Mouse (Mus musculus): Measurements from ENCODE around the gene Lrch4. TPM values are rescaled to one million over a fixed set of nuclear protein-coding genes. Genes with fewer than 3 reads are reported as not detected.

Lrch4 gene
- polyA plus RNA-seq, 2 experiments, result 13.9 to 21.7 TPM

DNA sequence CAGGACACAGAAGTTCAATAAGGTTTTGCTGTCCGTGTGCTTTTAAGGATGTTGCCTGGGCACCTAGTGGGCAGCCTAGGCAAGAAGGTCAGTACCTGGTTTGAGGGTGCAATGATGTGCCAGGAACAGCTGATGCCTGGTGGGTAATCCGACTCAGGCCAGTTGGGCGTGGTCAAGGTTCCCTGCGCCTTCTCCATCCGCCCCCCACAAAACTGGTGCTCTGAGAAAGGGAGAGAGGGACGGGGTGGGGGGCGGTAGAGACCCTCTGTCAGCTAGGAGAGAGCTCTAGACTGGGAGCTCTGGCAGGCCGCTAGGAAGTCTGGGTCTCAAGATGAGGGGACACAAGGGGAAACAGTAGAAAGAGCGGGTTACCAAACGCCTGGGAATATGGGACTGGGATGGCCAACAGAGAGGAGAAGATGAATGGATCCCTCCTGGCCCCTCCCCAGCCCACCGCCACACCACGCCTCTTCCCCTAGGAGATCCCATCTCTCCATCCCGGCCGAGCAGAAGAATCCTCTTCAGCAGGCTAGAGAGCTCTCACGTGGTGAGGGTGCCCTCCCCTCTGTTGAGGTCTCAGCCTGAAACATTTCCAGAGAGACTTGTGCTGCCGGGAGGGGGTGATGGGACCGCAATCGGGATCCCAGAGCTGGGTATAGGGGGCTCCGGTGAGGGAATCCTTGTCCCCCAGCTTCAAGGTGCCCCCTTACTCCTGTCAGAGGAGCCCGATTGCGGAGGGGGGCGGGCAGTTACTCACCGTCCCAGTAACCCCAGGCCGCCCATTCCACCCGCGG lies 20.9 kb upstream of the Lrch4 start:
- no peak overlapping the region for H3K4me2 ChIP-seq (ENCODE audit: low read depth)
- WGBS (ENCODE audit: insufficient replicate concordance), result 36% methylated on average over 26 of the region's 26 CpGs

GRCm38 (mm10) chr5:137608654-137609190 lies 20.2 kb upstream of the Lrch4 start:
- WGBS (ENCODE audit: insufficient replicate concordance), result 48% methylated on average over 23 of the region's 23 CpGs
- Histone ChIP-seq H3K4me1 (replicated peaks; ENCODE audit: control insufficient read depth in 2 of 2, insufficient read depth in 2 of 2, low read length in 1 of 2) (peaks cover 12 to 14% of the 10 kb centered on the region in 2 experiments), H3K9ac (replicated peaks) (no peak overlapping the region), H3K4me3 (ENCODE audit: insufficient read depth in 1 of 2, low read depth in 2 of 2, low read length in 2 of 2) (no peak overlapping the region), H3K36me3 (replicated peaks; ENCODE audit: control insufficient read depth, insufficient read depth, low read depth) (no peaks in the 10 kb centered on the region), H3K27me3 (ENCODE audit: control insufficient read depth, insufficient read depth, low read length) (no peaks in the 10 kb centered on the region), H3K27ac (no peak overlapping the region), H3K9me3 (ENCODE audit: control insufficient read depth, low read length) (no peaks in the 10 kb centered on the region), H3K4me2 (ENCODE audit: low read depth) (no peak overlapping the region)
- no peak for TF ChIP-seq EP300 (IDR thresholded peaks at IDR 0.05; ENCODE audit: low read depth)
- TF ChIP-seq CTCF (IDR thresholded peaks at IDR 0.05; ENCODE audit: low read depth), result no peak
- ATAC-seq (ENCODE audit: insufficient read depth) (no peak), DNase-seq (ENCODE audit: low read depth in 3 of 3, low spot score in 3 of 3) (no peak)

More for the DNA sequence above, 20.9 kb upstream of the Lrch4 start:
- Histone ChIP-seq H3K27me3 (ENCODE audit: control insufficient read depth, insufficient read depth, low read length) (no peaks in the 10 kb centered on the region), H3K4me3 (ENCODE audit: insufficient read depth in 1 of 2, low read depth in 2 of 2, low read length in 2 of 2) (no peak overlapping the region), H3K27ac (no peak overlapping the region), H3K9ac (replicated peaks) (no peak overlapping the region), H3K9me3 (ENCODE audit: control insufficient read depth, low read length) (no peaks in the 10 kb centered on the region), H3K4me1 (replicated peaks; ENCODE audit: control insufficient read depth in 2 of 2, insufficient read depth in 2 of 2, low read length in 1 of 2) (peaks cover 12 to 14% of the 10 kb centered on the region in 2 experiments), H3K36me3 (replicated peaks; ENCODE audit: control insufficient read depth, insufficient read depth, low read depth) (no peaks in the 10 kb centered on the region)
- TF ChIP-seq EP300 (IDR thresholded peaks at IDR 0.05; ENCODE audit: low read depth) (no peak), CTCF (IDR thresholded peaks at IDR 0.05; ENCODE audit: low read depth) (no peak)
- DNase-seq (ENCODE audit: low read depth in 3 of 3, low spot score in 3 of 3) (no peak), ATAC-seq (ENCODE audit: insufficient read depth) (no peak)

DNA sequence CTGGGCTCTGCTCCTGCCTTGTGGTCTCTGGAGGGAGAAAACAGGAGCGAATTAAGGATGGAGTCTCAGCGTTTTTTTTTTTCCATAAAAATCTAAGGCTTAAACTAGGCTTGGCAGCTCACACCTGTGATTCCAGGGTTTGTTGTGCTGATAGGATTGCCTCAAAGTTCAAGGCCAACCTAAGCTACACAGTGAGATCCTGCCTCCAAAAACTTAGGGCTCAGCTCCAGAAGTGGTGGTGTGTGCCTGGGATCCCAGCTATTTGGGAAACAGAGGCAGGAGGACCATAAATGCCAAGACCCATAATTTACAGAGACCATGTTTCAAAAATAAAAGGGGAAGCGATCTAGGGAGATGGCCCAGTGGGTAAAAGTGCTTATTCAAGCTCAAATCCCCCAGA lies 19.6 kb upstream of the Lrch4 start:
- no peaks in the 10 kb centered on the region for H3K27me3 ChIP-seq (ENCODE audit: control insufficient read depth, insufficient read depth, low read length)
- no peak overlapping the region for H3K4me3 ChIP-seq (ENCODE audit: insufficient read depth in 1 of 2, low read depth in 2 of 2, low read length in 2 of 2)
- H3K9ac ChIP-seq (replicated peaks), result no peak overlapping the region
- H3K27ac ChIP-seq, result no peak overlapping the region
- H3K4me2 ChIP-seq (ENCODE audit: low read depth), result no peak overlapping the region
- H3K4me1 ChIP-seq (replicated peaks; ENCODE audit: control insufficient read depth in 2 of 2, insufficient read depth in 2 of 2, low read length in 1 of 2), result peaks cover 12 to 14% of the 10 kb centered on the region in 2 experiments
- ATAC-seq (ENCODE audit: insufficient read depth), result no peak
- 70% methylated on average over 3 of the region's 3 CpGs for WGBS (ENCODE audit: insufficient replicate concordance)
- no peak for DNase-seq (ENCODE audit: low read depth in 3 of 3, low spot score in 3 of 3)
- H3K9me3 ChIP-seq (ENCODE audit: control insufficient read depth, low read length), result no peaks in the 10 kb centered on the region
- H3K36me3 ChIP-seq (replicated peaks; ENCODE audit: control insufficient read depth, insufficient read depth, low read depth), result no peaks in the 10 kb centered on the region
- TF ChIP-seq CTCF (IDR thresholded peaks at IDR 0.05; ENCODE audit: low read depth) (no peak), EP300 (IDR thresholded peaks at IDR 0.05; ENCODE audit: low read depth) (no peak)

DNA sequence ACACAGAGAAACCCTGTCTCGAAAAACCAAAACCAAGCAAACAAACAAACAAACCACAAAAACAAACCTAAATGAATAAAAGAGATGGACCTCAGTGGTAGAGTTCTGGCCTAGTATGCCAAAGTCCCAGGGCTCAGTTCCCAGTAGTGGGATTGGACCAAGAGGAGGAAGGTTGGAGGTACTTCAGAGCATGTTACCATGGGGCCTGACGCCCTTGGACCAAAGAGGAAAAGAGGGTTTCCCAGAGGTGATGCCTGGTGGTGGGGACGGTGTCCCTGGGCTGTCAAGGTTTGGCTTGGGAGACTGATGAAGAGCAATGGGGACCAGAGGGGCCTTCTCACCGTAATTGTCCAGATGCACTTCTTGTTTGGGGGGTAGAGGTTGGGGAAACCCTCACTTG lies 18.9 kb upstream of the Lrch4 start:
- no peak overlapping the region for H3K27ac ChIP-seq
- ATAC-seq (ENCODE audit: insufficient read depth) (no peak), DNase-seq (ENCODE audit: low read depth in 3 of 3, low spot score in 3 of 3) (no peak)
- H3K9me3 ChIP-seq (ENCODE audit: control insufficient read depth, low read length), result no peaks in the 10 kb centered on the region
- no peak overlapping the region; the same call in 1 of the 2 replicates for H3K4me2 ChIP-seq (ENCODE audit: low read depth)
- TF ChIP-seq EP300 (IDR thresholded peaks at IDR 0.05; ENCODE audit: low read depth), result no peak
- no peak for TF ChIP-seq CTCF (IDR thresholded peaks at IDR 0.05; ENCODE audit: low read depth)
- WGBS (ENCODE audit: insufficient replicate concordance), result 71% methylated on average over 4 of the region's 4 CpGs
- no peak overlapping the region for H3K9ac ChIP-seq (replicated peaks)
- peaks cover 10 to 11% of the 10 kb centered on the region in 2 experiments for H3K4me1 ChIP-seq (replicated peaks; ENCODE audit: control insufficient read depth in 2 of 2, insufficient read depth in 2 of 2, low read length in 1 of 2)
- H3K36me3 ChIP-seq (replicated peaks; ENCODE audit: control insufficient read depth, insufficient read depth, low read depth), result no peaks in the 10 kb centered on the region
- peak overlapping the region in 1 of 2 experiments; percentile 29; a peak in 2 of 4 replicates for H3K4me3 ChIP-seq (ENCODE audit: insufficient read depth in 1 of 2, low read depth in 2 of 2, low read length in 2 of 2)
- H3K27me3 ChIP-seq (ENCODE audit: control insufficient read depth, insufficient read depth, low read length), result no peaks in the 10 kb centered on the region

DNA sequence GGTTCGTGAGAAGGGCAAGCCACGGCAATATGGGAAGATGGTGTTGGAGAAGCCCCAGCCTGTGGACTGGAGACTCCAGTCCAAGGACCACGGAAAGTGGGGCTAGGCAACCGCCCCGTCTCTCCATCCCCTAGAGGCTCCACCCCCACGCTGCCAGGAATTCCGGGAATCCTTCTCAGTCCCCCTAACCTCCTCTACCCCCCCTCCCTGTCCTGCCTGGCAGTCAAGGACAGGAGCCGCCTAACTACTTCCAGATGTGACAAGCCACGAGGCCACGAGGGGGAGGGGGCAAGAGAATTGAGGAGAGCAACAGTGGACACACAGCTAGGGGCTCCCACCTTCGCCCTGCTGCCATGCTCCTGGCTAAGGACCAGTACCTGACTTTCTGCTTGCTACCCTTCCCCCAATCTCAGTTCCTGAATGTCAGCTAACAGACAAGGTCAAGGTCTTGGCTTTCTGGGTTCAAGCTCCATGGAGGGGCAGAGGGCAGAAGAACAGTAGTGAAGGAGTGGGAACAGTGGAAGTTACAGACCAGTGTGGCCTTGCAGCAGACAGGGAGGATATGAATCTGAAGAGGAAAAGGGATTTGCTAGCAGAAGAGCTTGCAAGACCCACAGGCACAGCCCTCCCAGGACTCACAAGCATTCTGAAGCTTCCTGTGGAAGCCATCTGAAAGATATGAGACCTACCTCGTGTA lies 18.2 kb upstream of the Lrch4 start:
- WGBS (ENCODE audit: insufficient replicate concordance), result 32% methylated on average over 12 of the region's 12 CpGs
- no peak for ATAC-seq (ENCODE audit: insufficient read depth)
- no peak overlapping the region for H3K9ac ChIP-seq (replicated peaks)

More for the DNA sequence above, 18.2 kb upstream of the Lrch4 start:
- Histone ChIP-seq H3K4me3 (ENCODE audit: insufficient read depth in 1 of 2, low read depth in 2 of 2, low read length in 2 of 2) (peak overlapping the region in 1 of 2 experiments; percentile 29; a peak in 2 of 4 replicates), H3K36me3 (replicated peaks; ENCODE audit: control insufficient read depth, insufficient read depth, low read depth) (no peaks in the 10 kb centered on the region), H3K27ac (no peak overlapping the region), H3K9me3 (ENCODE audit: control insufficient read depth, low read length) (no peaks in the 10 kb centered on the region), H3K4me1 (replicated peaks; ENCODE audit: control insufficient read depth in 2 of 2, insufficient read depth in 2 of 2, low read length in 1 of 2) (peaks cover 4 to 5% of the 10 kb centered on the region in 2 experiments; a peak in 3 of 4 replicates), H3K27me3 (ENCODE audit: control insufficient read depth, insufficient read depth, low read length) (no peaks in the 10 kb centered on the region), H3K4me2 (ENCODE audit: low read depth) (peak overlapping the region; percentile 27)
- no peak for DNase-seq (ENCODE audit: low read depth in 3 of 3, low spot score in 3 of 3)
- no peak for TF ChIP-seq CTCF (IDR thresholded peaks at IDR 0.05; ENCODE audit: low read depth)
